Mouse (Mus musculus) intestine, embryonic 14.5 days (tissue): ENCODE measurements around the gene Rft1. TPM values are rescaled to one million over a fixed set of nuclear protein-coding genes. Genes with fewer than 3 reads are reported as not detected.

ENCODE experiments used
- ATAC-seq: fragments of 200-750 bp; cut with Nextera tagmentation; replicated peaks from 2 replicates; pipeline ENCODE4 v1.8.0; 2017; ENCODE audit warnings: low read depth, moderate number of reproducible peaks, moderate TSS enrichment, moderate library complexity; ENCODE audit not compliant: low FRiP score, low TSS enrichment
- DNase-seq: peaks from one replicate; pipeline ENCODE4 v3.0.0-alpha.2; 2018; ENCODE audit warnings: low spot score
- H3K27ac ChIP-seq: fragments of 300-500 bp; sonication (generic); 2 replicates; pipeline ENCODE4 v1.5.1; 2014; ENCODE audit warnings: low read depth, mild to moderate bottlenecking, control low read depth
- H3K27me3 ChIP-seq: fragments of 300-500 bp; sonication (generic); replicated peaks from 2 replicates; pipeline ENCODE4 v1.6.1; 2014; ENCODE audit warnings: low read length, control low read depth; ENCODE audit not compliant: control insufficient read depth, insufficient read depth
- H3K36me3 ChIP-seq: fragments of 300-500 bp; sonication (generic); 2 replicates; pipeline ENCODE4 v1.6.1; 2014; ENCODE audit warnings: low read length, control low read depth; ENCODE audit not compliant: control insufficient read depth, insufficient read depth
- H3K4me1 ChIP-seq: fragments of 300-500 bp; sonication (generic); replicated peaks from 2 replicates; pipeline ENCODE4 v1.6.1; 2014; ENCODE audit warnings: low read length, control low read depth, mixed read lengths; ENCODE audit not compliant: control insufficient read depth, insufficient read depth
- H3K4me2 ChIP-seq: fragments of 300-500 bp; sonication (generic); 2 replicates; pipeline ENCODE4 v1.6.1; 2014; ENCODE audit warnings: low read length
- H3K4me3 ChIP-seq: fragments of 300-500 bp; sonication (generic); 2 replicates; pipeline ENCODE4 v1.5.1; 2014; ENCODE audit warnings: low read depth, low read length, control low read depth, mixed read lengths
- H3K9ac ChIP-seq: fragments of 300-500 bp; sonication (generic); 2 replicates; pipeline ENCODE4 v1.6.1; 2014; ENCODE audit warnings: mild to moderate bottlenecking, low read length
- H3K9me3 ChIP-seq: fragments of 300-500 bp; sonication (generic); 2 replicates; pipeline ENCODE4 v1.6.1; 2016; ENCODE audit warnings: low read length, control low read depth; ENCODE audit not compliant: control insufficient read depth
- WGBS: fragments of 180-500 bp; shearing (Covaris S2); extraction: QIAGEN DNeasy Blood & Tissue Kit; methylation state at CpG from one replicate; pipeline ENCODE4 v1.1.7; 2014; 5-methylcytosine and 5-hydroxymethylcytosine counted together
- polyA plus RNA-seq: library from polyadenylated mRNA; unstranded; fragments of >200 nt; fragmentation: Nextera tagmentation; extraction: Ambion mirVana; gene quantifications from 2 replicates; pipeline ENCODE4 v1.2.1, GENCODE M21; 2014

The Rft1 gene
- polyA plus RNA-seq: 15.7 and 16.6 TPM in 2 replicates

- Histone ChIP-seq H3K4me3 (peak within 1 kb of the TSS; percentile 86), H3K4me2 (peak within 1 kb of the TSS; percentile 89), H3K36me3 (peaks cover 5% of the 10 kb centered on the region), H3K4me1 (peaks cover 6% of the 10 kb centered on the region; the same call in 1 of the 2 replicates), H3K9me3 (no peaks in the 10 kb centered on the region), H3K27ac (peak within 1 kb of the TSS; percentile 75), H3K9ac (peak within 1 kb of the TSS; percentile 94), H3K27me3 (no peaks in the 10 kb centered on the region)
- ATAC-seq: peak; percentile 95
- WGBS: 1% methylated on average over 38 of the region's 38 CpGs
- DNase-seq: peak; percentile 100
Observed at GRCm38 (mm10) chr14:30653943-30654659, at the start of gene Rft1. TSS of gene Rft1 (plus strand) at chr14:30654360.

GRCm38 (mm10) chr14:30606817-30607216, 47.3 kb upstream of the Rft1 start:
- H3K9ac ChIP-seq: no peak overlapping the region
- no peak overlapping the region for H3K27ac ChIP-seq
- H3K27me3 ChIP-seq: no peaks in the 10 kb centered on the region
- ATAC-seq (no peak), DNase-seq (no peak)
- no peak overlapping the region for H3K4me2 ChIP-seq
- no peaks in the 10 kb centered on the region for H3K9me3 ChIP-seq
- H3K36me3 ChIP-seq: peaks cover 46% of the 10 kb centered on the region
- H3K4me3 ChIP-seq: no peak overlapping the region
- 91% methylated on average over 5 of the region's 5 CpGs for WGBS
- no peaks in the 10 kb centered on the region for H3K4me1 ChIP-seq

DNA sequence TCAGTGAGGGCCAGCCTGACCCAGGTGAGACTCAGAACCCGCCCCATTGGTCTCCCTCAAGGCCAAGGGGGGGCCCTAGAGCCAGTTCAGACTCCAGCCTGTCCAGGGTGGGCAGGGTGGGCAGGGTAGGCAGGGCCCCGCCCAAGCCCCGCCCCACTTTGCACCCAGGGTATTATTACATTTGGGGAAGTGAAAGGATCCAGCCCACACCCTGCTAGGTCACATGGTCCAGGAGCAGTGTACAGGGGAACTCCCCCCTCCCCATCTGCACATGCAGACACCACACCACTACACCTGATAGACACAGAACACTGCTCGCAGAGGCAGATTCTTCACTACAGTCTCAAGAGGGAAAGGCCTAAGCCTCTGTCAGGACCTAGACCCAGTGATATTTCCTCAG, 46.5 kb upstream of the Rft1 start:
- Histone ChIP-seq H3K4me2 (no peak overlapping the region), H3K27me3 (no peaks in the 10 kb centered on the region), H3K27ac (no peak overlapping the region), H3K4me1 (no peaks in the 10 kb centered on the region), H3K36me3 (peaks cover 37% of the 10 kb centered on the region), H3K9me3 (no peaks in the 10 kb centered on the region), H3K4me3 (no peak overlapping the region), H3K9ac (no peak overlapping the region)
- 71% methylated on average over 4 of the region's 4 CpGs for WGBS
- DNase-seq (no peak), ATAC-seq (no peak)

DNA sequence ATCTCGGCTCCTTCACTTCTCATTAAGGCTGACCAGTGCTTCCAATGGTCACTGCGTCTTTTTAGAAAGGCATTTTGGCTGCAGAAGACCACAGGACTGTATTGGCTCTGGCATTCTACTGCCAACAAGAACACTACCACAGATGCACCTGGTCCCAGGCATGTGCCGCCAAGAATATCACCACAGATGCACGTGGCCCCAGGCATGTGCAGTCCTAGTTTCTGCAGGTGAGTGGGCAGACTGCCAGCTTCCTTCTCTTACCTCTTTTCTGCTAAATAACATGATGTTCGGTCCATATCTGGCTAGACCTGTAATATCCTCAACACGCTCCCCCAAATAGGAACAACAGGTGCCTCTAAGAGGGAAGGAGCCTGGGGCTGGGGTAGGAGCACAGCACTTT, 46.0 kb upstream of the Rft1 start:
- H3K9me3 ChIP-seq: no peaks in the 10 kb centered on the region
- H3K9ac ChIP-seq: no peak overlapping the region
- 92% methylated on average over 6 of the region's 6 CpGs for WGBS
- no peak overlapping the region for H3K27ac ChIP-seq
- H3K27me3 ChIP-seq: no peaks in the 10 kb centered on the region
- ATAC-seq (no peak), DNase-seq (no peak)
- H3K4me1 ChIP-seq: no peaks in the 10 kb centered on the region
- H3K4me2 ChIP-seq: no peak overlapping the region
- no peak overlapping the region for H3K4me3 ChIP-seq
- H3K36me3 ChIP-seq: peaks cover 35% of the 10 kb centered on the region

GRCm38 (mm10) chr14:30609499-30609898, 44.7 kb upstream of the Rft1 start:
- no peak overlapping the region for H3K4me2 ChIP-seq
- no peak overlapping the region for H3K27ac ChIP-seq
- no peak for ATAC-seq
- peaks cover 26% of the 10 kb centered on the region for H3K36me3 ChIP-seq
- H3K27me3 ChIP-seq: no peaks in the 10 kb centered on the region
- 84% methylated on average over 3 of the region's 3 CpGs for WGBS
- H3K4me3 ChIP-seq: no peak overlapping the region
- H3K9me3 ChIP-seq: no peaks in the 10 kb centered on the region
- H3K9ac ChIP-seq: no peak overlapping the region
- DNase-seq: no peak
- H3K4me1 ChIP-seq: 0 out of 2 replicates have a peak, but pooled peaks cover under 1% of the 10 kb centered on the region

GRCm38 (mm10) chr14:30610304-30610703, 43.9 kb upstream of the Rft1 start:
- no peak for DNase-seq
- WGBS: 79% methylated on average over 2 of the region's 2 CpGs

GRCm38 (mm10) chr14:30610940-30611339, 43.2 kb upstream of the Rft1 start:
- H3K4me3 ChIP-seq: no peak overlapping the region

More at GRCm38 (mm10) chr14:30610304-30610703, 43.9 kb upstream of the Rft1 start:
- no peak overlapping the region for H3K9ac ChIP-seq
- no peak overlapping the region for H3K27ac ChIP-seq
- peaks cover 22% of the 10 kb centered on the region for H3K36me3 ChIP-seq
- no peaks in the 10 kb centered on the region for H3K9me3 ChIP-seq
- no peak for ATAC-seq
- no peak overlapping the region for H3K4me2 ChIP-seq
- no peaks in the 10 kb centered on the region for H3K27me3 ChIP-seq
- H3K4me1 ChIP-seq: 0 out of 2 replicates have a peak, but pooled peaks cover 8% of the 10 kb centered on the region
- H3K4me3 ChIP-seq: no peak overlapping the region

GRCm38 (mm10) chr14:30612523-30612922, 41.6 kb upstream of the Rft1 start:
- H3K36me3 ChIP-seq: peaks cover 11% of the 10 kb centered on the region; the same call in 1 of the 2 replicates
- no peaks in the 10 kb centered on the region for H3K9me3 ChIP-seq
- WGBS: 24% methylated on average over 7 of the region's 7 CpGs
- H3K27ac ChIP-seq: no peak overlapping the region
- no peak overlapping the region for H3K4me2 ChIP-seq
- no peaks in the 10 kb centered on the region for H3K27me3 ChIP-seq
- ATAC-seq: no peak
- H3K4me1 ChIP-seq: 0 out of 2 replicates have a peak, but pooled peaks cover 8% of the 10 kb centered on the region
- H3K4me3 ChIP-seq: no peak overlapping the region
- DNase-seq: peak; percentile 88
- H3K9ac ChIP-seq: no peak overlapping the region

More at GRCm38 (mm10) chr14:30610940-30611339, 43.2 kb upstream of the Rft1 start:
- H3K27ac ChIP-seq: no peak overlapping the region
- 0 out of 2 replicates have a peak, but pooled peaks cover 8% of the 10 kb centered on the region for H3K4me1 ChIP-seq
- H3K4me2 ChIP-seq: no peak overlapping the region
- no peaks in the 10 kb centered on the region for H3K27me3 ChIP-seq
- 69% methylated on average over 3 of the region's 3 CpGs for WGBS
- H3K9me3 ChIP-seq: no peaks in the 10 kb centered on the region
- no peak overlapping the region for H3K9ac ChIP-seq
- ATAC-seq (no peak), DNase-seq (no peak)
- H3K36me3 ChIP-seq: peaks cover 18% of the 10 kb centered on the region
